Mouse (Mus musculus) thymus, postnatal 36 days (tissue): ENCODE measurements at regions not wholly inside any gene's neighbourhood (a gene's known extent, or its start where the extent isn't known, plus 50 kb on each side); places are given as distances from the start of the nearest gene placed in this dataset.

Source experiments
- DNase-seq, 2 experiments: peaks; one replicate each; pipeline ENCODE4 v3.0.0; 2022; ENCODE audit warnings: mixed read lengths in 2 of 2

- no peak for DNase-seq
These were observed 63.1 kb upstream of the Dkk2 start for GRCm38 (mm10) chr3:132022032-132022431.

- DNase-seq: no peak
These were observed 61.8 kb upstream of the Dkk2 start for GRCm38 (mm10) chr3:132023342-132023741.

GRCm38 (mm10) chr3:132029112-132029511, 56.0 kb upstream of the Dkk2 start:
- DNase-seq: no peak

- DNase-seq: no peak
These were observed 51.9 kb upstream of the Dkk2 start for GRCm38 (mm10) chr3:132033078-132033713.

- DNase-seq: no peak
These were observed 49.9 kb upstream of the Dkk2 start for GRCm38 (mm10) chr3:132035176-132035575.
